Mouse (Mus musculus) adrenal gland, adult 2 months (tissue): Measurements from ENCODE around the gene Mllt6. TPM values are rescaled to one million over a fixed set of nuclear protein-coding genes. Genes with fewer than 3 reads are reported as not detected.
"Not testable (repeated sequence)": the region's sequence is repeated elsewhere in the genome, so short reads cannot be mapped to it uniquely, and the experiment has no call there.

Source experiments
- DNase-seq: peaks from one replicate; pipeline ENCODE4 v3.0.0; 2021
- microRNA-seq, 2 experiments: library from miRNA; unstranded; fragments of <30 nt; microRNA quantifications; one replicate each; pipeline ENCODE4 v1.2.0; 2021
- polyA plus RNA-seq: library from polyadenylated mRNA; depleted of rRNA; stranded (reverse); fragments of >200 nt; gene quantifications from 2 replicates; pipeline ENCODE4 v1.2.3, GENCODE M21; 2012; rRNA removed
- total RNA-seq, 2 experiments: library from RNA; stranded (reverse); gene quantifications; 2 replicates each; pipeline ENCODE4 v1.2.3; 2021

Gene Mllt6
- total and polyA plus RNA-seq, 3 experiments, result 30.6 to 73.0 (median 51.2) TPM

GRCm38 (mm10) chr11:97716021-97716420 lies 52.8 kb downstream of the Mllt6 start:
- DNase-seq, result no peak

DNA sequence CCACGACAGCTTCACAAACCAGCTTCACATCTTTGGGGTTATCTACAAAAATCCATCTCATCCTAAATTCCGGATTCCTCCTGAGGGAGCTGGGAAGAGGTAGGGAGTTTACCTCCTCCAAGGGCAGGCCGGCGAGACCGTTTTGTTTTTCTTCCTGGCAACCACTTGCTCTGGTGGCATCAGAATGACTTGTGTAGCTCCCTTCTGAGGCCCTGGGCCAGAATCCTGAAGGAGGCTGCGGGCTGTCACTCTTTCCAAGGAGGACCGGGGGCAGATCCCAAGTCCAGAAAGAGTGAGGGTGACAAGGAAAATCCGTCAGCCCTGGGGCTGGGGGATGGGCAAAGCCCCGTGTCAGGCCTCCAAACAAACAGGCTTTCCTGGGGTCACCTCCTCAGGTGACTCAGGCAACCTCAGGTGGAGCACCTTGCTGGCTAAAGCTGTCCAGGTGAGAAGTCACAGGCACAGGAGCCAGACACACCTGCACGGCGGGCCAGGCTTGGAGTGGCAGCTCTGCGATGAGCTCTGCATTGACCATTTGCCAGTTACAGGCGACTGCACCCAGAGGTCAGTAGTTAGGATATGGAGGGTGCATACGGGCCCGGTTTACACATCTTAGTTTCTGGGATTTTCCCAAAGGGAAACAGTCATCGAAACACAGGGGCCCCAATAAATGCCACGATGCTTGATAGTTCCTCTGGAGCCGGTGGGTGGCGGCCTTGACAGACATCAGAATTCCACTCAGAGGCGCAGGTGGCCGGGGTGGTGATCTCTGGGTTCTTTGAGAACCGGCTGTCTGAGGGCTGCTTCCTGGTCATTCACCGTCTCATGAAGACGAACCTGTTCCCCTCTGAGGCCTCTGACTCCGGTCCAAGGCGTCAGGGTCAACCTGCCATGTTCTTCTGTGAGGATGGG lies 54.4 kb downstream of the Mllt6 start:
- no peak for DNase-seq

DNA sequence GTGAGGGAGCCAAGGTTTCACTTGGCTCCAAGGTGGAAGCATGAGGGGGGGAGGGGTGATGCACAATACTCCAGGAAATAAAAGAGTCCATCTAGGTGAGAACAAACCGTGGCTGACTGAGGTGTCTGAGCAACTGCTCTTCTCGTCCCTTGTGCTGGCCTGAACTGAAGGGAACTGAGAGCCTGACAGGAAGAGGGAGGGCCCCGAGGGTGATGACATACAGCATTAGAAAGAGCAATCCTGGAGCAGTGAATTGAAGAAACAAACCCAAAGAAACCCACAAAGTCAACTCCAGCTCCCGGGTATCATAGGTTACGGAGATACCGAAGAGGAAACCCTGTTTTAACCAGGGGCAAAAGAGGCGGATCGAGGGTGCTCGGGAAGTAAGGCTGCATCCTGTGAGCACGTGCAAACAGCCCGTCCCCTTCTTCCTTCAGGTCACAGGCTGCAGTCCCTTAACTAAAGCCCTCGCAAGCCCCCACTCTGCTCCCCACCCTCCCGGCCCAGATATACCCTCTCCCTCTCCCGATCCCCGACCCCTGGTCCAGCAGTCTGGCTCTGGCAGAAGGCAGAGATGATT lies 55.2 kb downstream of the Mllt6 start:
- no peak for DNase-seq

DNA sequence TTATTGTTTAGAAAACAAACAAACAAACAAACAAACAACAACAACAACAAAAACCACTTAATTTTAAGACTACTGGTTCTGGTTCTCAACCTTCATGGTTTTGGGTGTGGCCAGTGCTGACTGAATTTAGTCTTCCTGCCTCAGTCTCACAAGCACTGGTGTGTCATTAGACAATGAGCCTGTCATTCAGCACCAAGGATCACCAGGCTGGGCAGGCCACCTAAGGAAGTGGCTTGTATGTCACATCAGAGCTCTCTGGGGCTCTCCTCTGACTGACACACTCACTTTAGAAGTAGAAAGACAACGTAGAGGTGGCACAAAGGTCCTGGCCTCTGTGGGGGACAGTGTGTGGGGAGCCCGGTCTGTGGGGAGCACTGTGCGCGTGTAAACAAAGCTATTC lies 55.8 kb downstream of the Mllt6 start:
- DNase-seq, result no peak

DNA sequence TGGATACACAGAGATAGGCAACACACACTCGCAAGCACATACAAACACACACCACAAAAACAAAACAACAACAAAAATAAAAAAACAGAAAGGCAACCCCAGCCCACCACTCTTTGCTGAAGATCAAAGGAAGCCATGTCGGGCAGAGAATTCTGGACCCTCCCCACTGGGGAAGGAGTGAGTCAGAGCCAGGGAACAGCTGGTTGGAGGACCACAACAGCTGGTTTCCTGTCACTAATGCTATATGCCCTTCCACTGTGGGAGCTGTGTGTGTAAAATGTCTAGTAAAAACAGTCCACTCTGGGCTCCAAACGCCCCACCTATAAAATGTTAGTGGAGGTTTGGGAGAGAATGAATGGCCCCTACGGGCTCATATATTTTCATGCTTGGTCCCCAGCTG lies 58.1 kb downstream of the Mllt6 start:
- DNase-seq, result no peak

DNA sequence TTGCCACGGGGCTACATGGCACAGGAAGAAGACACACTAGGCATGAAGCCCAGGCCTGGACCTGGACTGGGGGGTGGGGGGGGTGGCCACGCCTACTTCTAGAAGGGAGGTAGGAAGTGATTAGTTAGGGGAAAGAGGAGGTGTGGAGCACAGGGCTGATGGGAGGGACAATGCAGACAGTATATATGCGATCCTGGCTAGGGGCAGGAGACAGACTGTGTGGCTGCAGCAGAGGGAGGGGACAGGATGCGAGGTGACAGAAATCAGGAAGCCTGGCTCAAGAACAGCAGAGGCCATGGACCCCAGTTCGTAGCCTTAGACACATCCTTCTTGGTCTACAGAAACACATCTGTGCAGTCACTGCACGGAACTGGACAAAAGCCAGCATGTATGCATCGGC lies 60.5 kb downstream of the Mllt6 start:
- no peak for DNase-seq

- no peak for DNase-seq
These were observed 65.1 kb downstream of the Mllt6 start for GRCm38 (mm10) chr11:97728311-97728710.

DNA sequence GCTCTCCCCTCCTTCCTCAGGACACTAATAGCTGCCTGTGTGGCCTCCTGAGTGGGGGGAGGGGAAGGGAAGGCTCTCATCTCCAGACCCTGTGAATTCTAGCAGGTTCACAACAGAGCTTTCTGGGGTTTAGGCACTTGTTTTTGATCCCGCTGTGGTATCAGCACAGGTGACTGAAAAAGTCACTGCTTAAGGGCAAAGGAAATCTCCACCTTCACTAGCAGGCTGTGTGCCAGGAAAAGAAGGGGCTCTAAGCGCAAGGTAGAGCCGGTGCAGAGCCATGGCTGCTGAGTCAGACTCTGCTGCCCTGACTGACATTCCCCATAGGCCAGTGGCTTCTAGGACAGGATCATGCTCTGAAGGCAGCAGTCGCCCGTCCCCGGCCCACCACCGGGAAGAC lies 65.5 kb downstream of the Mllt6 start:
- no peak for DNase-seq

DNA sequence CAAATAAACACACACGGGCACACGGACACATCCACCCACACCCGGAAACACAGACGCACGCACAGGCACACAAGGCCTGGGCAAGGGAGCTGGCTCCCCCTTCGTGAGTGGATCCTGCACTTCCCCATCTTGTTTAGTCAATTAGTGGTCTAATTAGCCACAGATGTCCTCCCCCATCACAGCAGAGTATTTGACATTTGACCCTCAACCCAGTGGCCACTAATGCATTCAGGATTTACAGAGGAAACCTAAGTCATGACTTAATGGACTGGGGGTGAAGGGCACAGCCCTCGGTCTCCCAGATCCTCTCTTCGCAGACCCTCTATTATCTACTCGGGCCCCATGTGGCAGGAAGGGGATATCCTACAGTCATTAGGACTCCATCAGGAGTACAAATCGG lies 70.5 kb downstream of the Mllt6 start:
- no peak for DNase-seq

DNA sequence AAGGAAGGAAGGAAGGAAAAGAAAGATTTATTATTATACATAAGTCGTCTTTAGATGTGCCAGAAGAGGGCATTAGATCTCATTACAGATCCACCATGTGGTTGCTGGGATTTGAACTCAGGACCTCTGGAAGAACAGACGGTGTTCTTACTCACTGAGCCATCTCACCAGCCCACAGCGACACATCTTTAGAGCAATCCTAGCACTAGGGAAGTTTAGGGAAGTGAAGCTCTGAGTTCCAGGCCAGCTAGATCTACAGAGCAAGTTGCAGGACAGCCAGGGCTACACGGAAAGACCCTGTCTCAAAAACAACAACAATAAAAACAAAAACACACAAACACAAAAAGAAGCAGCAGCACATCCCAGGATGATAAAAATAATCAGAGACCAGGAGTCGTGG lies 71.6 kb downstream of the Mllt6 start:
- not testable (repeated sequence) for DNase-seq

Small RNA genes lying within 50 kb of the gene (microRNA-seq; reads per million reads assigned to microRNA genes)
- gene Gm24158, result 0 reads per million in 2 experiments
- 0 to 0.83 reads per million in 2 experiments for gene Mir6927

Other genes starting within 250 kb of the Mllt6 start
- 10 to 100 TPM; 29.0 to 29.3 TPM for gene Arhgap23, start 247.9 kb upstream of the Mllt6 start, total RNA-seq
- gene Arhgap23, start 247.9 kb upstream of the Mllt6 start, polyA plus RNA-seq, result 96.3 and 106 TPM in 2 replicates
- gene 4933428G20Rik, start 163.1 kb upstream of the Mllt6 start, total RNA-seq, result under 1 TPM in 1 of 2 experiments, not detected in 1; 0.59 TPM
- gene 4933428G20Rik, start 163.1 kb upstream of the Mllt6 start, polyA plus RNA-seq, result 0.07 and 0.09 TPM in 2 replicates
- gene Srcin1, start 87.2 kb upstream of the Mllt6 start, total RNA-seq, result 10 to 100 TPM; 11.2 to 13.9 TPM
- gene Srcin1, start 87.2 kb upstream of the Mllt6 start, polyA plus RNA-seq, result 13.8 and 17.9 TPM in 2 replicates
- 1 to 10 TPM; 2.0 to 6.8 TPM for gene Epop, start 33.7 kb upstream of the Mllt6 start, total RNA-seq
- gene Epop, start 33.7 kb upstream of the Mllt6 start, polyA plus RNA-seq, result 10.6 and 16.2 TPM in 2 replicates
- gene Cisd3, start 22.4 kb downstream of the Mllt6 start, total RNA-seq, result 100 to 1,000 TPM; 183 to 265 TPM
- 61.6 and 66.4 TPM in 2 replicates for gene Cisd3, start 22.4 kb downstream of the Mllt6 start, polyA plus RNA-seq
- 10 to 100 TPM; 19.8 to 26.1 TPM for gene Pcgf2, start 37.1 kb downstream of the Mllt6 start, total RNA-seq
- 89.5 and 107 TPM in 2 replicates for gene Pcgf2, start 37.1 kb downstream of the Mllt6 start, polyA plus RNA-seq
- gene Psmb3, start 40.0 kb downstream of the Mllt6 start, total RNA-seq, result 100 to 1,000 TPM; 224 to 239 TPM
- gene Psmb3, start 40.0 kb downstream of the Mllt6 start, polyA plus RNA-seq, result 247 and 261 TPM in 2 replicates
- 10 to 100 TPM; 26.9 to 27.2 TPM for gene Pip4k2b, start 81.3 kb downstream of the Mllt6 start, total RNA-seq
- gene Pip4k2b, start 81.3 kb downstream of the Mllt6 start, polyA plus RNA-seq, result 12.8 and 14.7 TPM in 2 replicates
- 10 to 100 TPM; 17.5 to 28.9 TPM for gene Cwc25, start 103.1 kb downstream of the Mllt6 start, total RNA-seq
- gene Cwc25, start 103.1 kb downstream of the Mllt6 start, polyA plus RNA-seq, result 5.1 and 6.5 TPM in 2 replicates
- under 1 TPM in 1 of 2 experiments, not detected in 1; 0.49 TPM for gene 1700001P01Rik, start 112.5 kb downstream of the Mllt6 start, total RNA-seq
- not detected in 2 replicates for gene 1700001P01Rik, start 112.5 kb downstream of the Mllt6 start, polyA plus RNA-seq
- gene Rpl23, start 119.0 kb downstream of the Mllt6 start, total RNA-seq, result 100 to 1,000 TPM; 700 to 846 TPM
- 13.7 and 14.2 TPM in 2 replicates for gene Rpl23, start 119.0 kb downstream of the Mllt6 start, polyA plus RNA-seq
- gene Lasp1, start 135.6 kb downstream of the Mllt6 start, total RNA-seq, result 100 to 1,000 TPM; 118 to 172 TPM
- gene Lasp1, start 135.6 kb downstream of the Mllt6 start, polyA plus RNA-seq, result 127 and 138 TPM in 2 replicates
- 1 to 10 TPM; 2.9 to 4.6 TPM for gene B230217C12Rik, start 177.4 kb downstream of the Mllt6 start, total RNA-seq
- 1.8 and 2.5 TPM in 2 replicates for gene B230217C12Rik, start 177.4 kb downstream of the Mllt6 start, polyA plus RNA-seq
- gene Fbxo47, start 220.7 kb downstream of the Mllt6 start, total RNA-seq, result 1 to 10 TPM in 1 of 2 experiments, under 1 TPM in 1; 0.78 to 1.0 TPM
- 0.21 TPM in 1 of 2 replicates, not detected in the other for gene Fbxo47, start 220.7 kb downstream of the Mllt6 start, polyA plus RNA-seq